Mouse (Mus musculus): ENCODE measurements at regions not wholly inside any gene's neighbourhood (a gene's known extent, or its start where the extent isn't known, plus 50 kb on each side); places are given as distances from the start of the nearest gene placed in this dataset.
A peak's percentile ranks its signal among the peaks of the same experiment; 100 is the strongest.

GRCm38 (mm10) chr4:4708261-4708660 lies 84.9 kb downstream of the Impad1 start:
- Histone ChIP-seq H3K4me3 (replicated peaks) (no peak overlapping the region), H3K9ac (no peak overlapping the region), H3K36me3 (no peaks in the 10 kb centered on the region), H3K9me3 (no peaks in the 10 kb centered on the region), H3K27ac (no peak overlapping the region), H3K4me1 (replicated peaks) (no peaks in the 10 kb centered on the region), H3K27me3 (replicated peaks) (no peaks in the 10 kb centered on the region), H3K4me2 (replicated peaks) (no peak overlapping the region)
- WGBS = 8% methylated on average over 3 of the region's 3 CpGs
- no peak for ATAC-seq

- H3K27ac ChIP-seq = no peak overlapping the region
- H3K9me3 ChIP-seq = no peaks in the 10 kb centered on the region
- H3K27me3 ChIP-seq (replicated peaks) = no peaks in the 10 kb centered on the region
- 75% methylated on average over 2 of the region's 2 CpGs for WGBS
- no peak for ATAC-seq
- H3K4me3 ChIP-seq (replicated peaks) = no peak overlapping the region
- no peak overlapping the region for H3K4me2 ChIP-seq (replicated peaks)
- H3K4me1 ChIP-seq (replicated peaks) = no peaks in the 10 kb centered on the region
- no peaks in the 10 kb centered on the region for H3K36me3 ChIP-seq
- H3K9ac ChIP-seq = no peak overlapping the region
Observed at GRCm38 (mm10) chr4:4699102-4699501, 94.1 kb downstream of the Impad1 start.

GRCm38 (mm10) chr4:4695413-4695812 lies 97.7 kb downstream of the Impad1 start:
- H3K4me3 ChIP-seq (replicated peaks) = no peak overlapping the region
- H3K27me3 ChIP-seq (replicated peaks) = no peaks in the 10 kb centered on the region
- no peaks in the 10 kb centered on the region for H3K9me3 ChIP-seq
- H3K9ac ChIP-seq = no peak overlapping the region
- no peak overlapping the region for H3K27ac ChIP-seq
- H3K4me2 ChIP-seq (replicated peaks) = no peak overlapping the region
- no peaks in the 10 kb centered on the region for H3K36me3 ChIP-seq
- 48% methylated on average over 1 of the region's 1 CpGs for WGBS
- no peak for ATAC-seq
- H3K4me1 ChIP-seq (replicated peaks) = no peaks in the 10 kb centered on the region

- Histone ChIP-seq H3K9me3 (no peaks in the 10 kb centered on the region), H3K27me3 (replicated peaks) (no peaks in the 10 kb centered on the region), H3K9ac (no peak overlapping the region), H3K4me1 (replicated peaks) (no peaks in the 10 kb centered on the region), H3K36me3 (no peaks in the 10 kb centered on the region), H3K4me3 (replicated peaks) (no peak overlapping the region), H3K27ac (no peak overlapping the region), H3K4me2 (replicated peaks) (no peak overlapping the region)
- no peak for ATAC-seq
- 22% methylated on average over 4 of the region's 4 CpGs for WGBS
Observed at GRCm38 (mm10) chr4:4686920-4687319, 106.2 kb downstream of the Impad1 start.

- no peaks in the 10 kb centered on the region for H3K9me3 ChIP-seq
- H3K4me2 ChIP-seq (replicated peaks) = no peak overlapping the region
- ATAC-seq = peak; percentile 66
- H3K36me3 ChIP-seq = no peaks in the 10 kb centered on the region
- H3K27ac ChIP-seq = no peak overlapping the region
- H3K4me3 ChIP-seq (replicated peaks) = no peak overlapping the region
- no peaks in the 10 kb centered on the region for H3K27me3 ChIP-seq (replicated peaks)
- no peaks in the 10 kb centered on the region for H3K4me1 ChIP-seq (replicated peaks)
- no peak overlapping the region for H3K9ac ChIP-seq
Observed at GRCm38 (mm10) chr4:4674607-4675006, 118.5 kb downstream of the Impad1 start.

- H3K9me3 ChIP-seq = no peaks in the 10 kb centered on the region
- no peak overlapping the region for H3K4me3 ChIP-seq (replicated peaks)
- H3K27me3 ChIP-seq (replicated peaks) = no peaks in the 10 kb centered on the region
- no peak overlapping the region for H3K4me2 ChIP-seq (replicated peaks)
- peak; percentile 55; the same call in 1 of the 2 replicates for ATAC-seq
- WGBS = 34% methylated on average over 1 of the region's 1 CpGs
- H3K4me1 ChIP-seq (replicated peaks) = no peaks in the 10 kb centered on the region
- no peak overlapping the region for H3K9ac ChIP-seq
- H3K27ac ChIP-seq = no peak overlapping the region
- H3K36me3 ChIP-seq = no peaks in the 10 kb centered on the region
Observed at GRCm38 (mm10) chr4:4650251-4650650, 142.9 kb downstream of the Impad1 start.

GRCm38 (mm10) chr4:4645264-4645663 lies 147.9 kb downstream of the Impad1 start:
- Histone ChIP-seq H3K27me3 (replicated peaks) (no peaks in the 10 kb centered on the region), H3K4me3 (replicated peaks) (no peak overlapping the region), H3K36me3 (no peaks in the 10 kb centered on the region), H3K9me3 (no peaks in the 10 kb centered on the region), H3K27ac (no peak overlapping the region), H3K4me2 (replicated peaks) (no peak overlapping the region), H3K4me1 (replicated peaks) (no peaks in the 10 kb centered on the region), H3K9ac (no peak overlapping the region)
- no peak for ATAC-seq
- WGBS = 92% methylated on average over 1 of the region's 1 CpGs

GRCm38 (mm10) chr4:4636258-4636657 lies 156.9 kb downstream of the Impad1 start:
- Histone ChIP-seq H3K4me2 (replicated peaks) (no peak overlapping the region), H3K9me3 (no peaks in the 10 kb centered on the region), H3K9ac (no peak overlapping the region), H3K27ac (no peak overlapping the region), H3K36me3 (no peaks in the 10 kb centered on the region), H3K27me3 (replicated peaks) (no peaks in the 10 kb centered on the region), H3K4me3 (replicated peaks) (no peak overlapping the region), H3K4me1 (replicated peaks) (no peaks in the 10 kb centered on the region)
- ATAC-seq = no peak

GRCm38 (mm10) chr4:4635856-4636255 lies 157.3 kb downstream of the Impad1 start:
- no peak overlapping the region for H3K9ac ChIP-seq
- H3K4me2 ChIP-seq (replicated peaks) = no peak overlapping the region
- no peak overlapping the region for H3K27ac ChIP-seq
- H3K27me3 ChIP-seq (replicated peaks) = no peaks in the 10 kb centered on the region
- no peaks in the 10 kb centered on the region for H3K36me3 ChIP-seq
- H3K4me3 ChIP-seq (replicated peaks) = no peak overlapping the region
- no peaks in the 10 kb centered on the region for H3K4me1 ChIP-seq (replicated peaks)
- 27% methylated on average over 1 of the region's 1 CpGs for WGBS
- H3K9me3 ChIP-seq = no peaks in the 10 kb centered on the region
- no peak for ATAC-seq

- no peak overlapping the region for H3K4me2 ChIP-seq (replicated peaks)
- H3K27ac ChIP-seq = no peak overlapping the region
- H3K27me3 ChIP-seq (replicated peaks) = no peaks in the 10 kb centered on the region
- no peak overlapping the region for H3K4me3 ChIP-seq (replicated peaks)
- H3K9ac ChIP-seq = no peak overlapping the region
- H3K9me3 ChIP-seq = no peaks in the 10 kb centered on the region
- no peaks in the 10 kb centered on the region for H3K4me1 ChIP-seq (replicated peaks)
- WGBS = 33% methylated on average over 6 of the region's 6 CpGs
- no peaks in the 10 kb centered on the region for H3K36me3 ChIP-seq
- no peak for ATAC-seq
Observed at GRCm38 (mm10) chr4:4635338-4635737, 157.8 kb downstream of the Impad1 start.

GRCm38 (mm10) chr4:4634646-4635045 lies 158.5 kb downstream of the Impad1 start:
- H3K9ac ChIP-seq = no peak overlapping the region
- ATAC-seq = no peak
- H3K9me3 ChIP-seq = no peaks in the 10 kb centered on the region
- no peaks in the 10 kb centered on the region for H3K36me3 ChIP-seq
- no peaks in the 10 kb centered on the region for H3K27me3 ChIP-seq (replicated peaks)
- H3K4me3 ChIP-seq (replicated peaks) = no peak overlapping the region
- H3K4me1 ChIP-seq (replicated peaks) = no peaks in the 10 kb centered on the region
- H3K27ac ChIP-seq = no peak overlapping the region
- H3K4me2 ChIP-seq (replicated peaks) = no peak overlapping the region
- WGBS = 52% methylated on average over 3 of the region's 3 CpGs

GRCm38 (mm10) chr4:4630750-4631149 lies 162.4 kb downstream of the Impad1 start:
- Histone ChIP-seq H3K9me3 (no peaks in the 10 kb centered on the region), H3K27ac (no peak overlapping the region), H3K9ac (no peak overlapping the region), H3K36me3 (no peaks in the 10 kb centered on the region), H3K4me2 (replicated peaks) (no peak overlapping the region), H3K4me3 (replicated peaks) (no peak overlapping the region), H3K4me1 (replicated peaks) (no peaks in the 10 kb centered on the region), H3K27me3 (replicated peaks) (no peaks in the 10 kb centered on the region)
- ATAC-seq = no peak
- WGBS = 19% methylated on average over 2 of the region's 2 CpGs

- H3K27me3 ChIP-seq (replicated peaks) = no peaks in the 10 kb centered on the region
- no peak overlapping the region for H3K27ac ChIP-seq
- H3K4me2 ChIP-seq (replicated peaks) = no peak overlapping the region
- WGBS = 35% methylated on average over 1 of the region's 1 CpGs
- ATAC-seq = no peak
- H3K9ac ChIP-seq = no peak overlapping the region
- no peak overlapping the region for H3K4me3 ChIP-seq (replicated peaks)
- no peaks in the 10 kb centered on the region for H3K4me1 ChIP-seq (replicated peaks)
- H3K9me3 ChIP-seq = no peaks in the 10 kb centered on the region
- no peaks in the 10 kb centered on the region for H3K36me3 ChIP-seq
Observed at GRCm38 (mm10) chr4:4629251-4629650, 163.9 kb downstream of the Impad1 start.

GRCm38 (mm10) chr4:4623840-4624239 lies 169.3 kb downstream of the Impad1 start:
- no peak for ATAC-seq
- no peaks in the 10 kb centered on the region for H3K27me3 ChIP-seq (replicated peaks)
- H3K4me2 ChIP-seq (replicated peaks) = no peak overlapping the region
- no peaks in the 10 kb centered on the region for H3K4me1 ChIP-seq (replicated peaks)
- WGBS = 78% methylated on average over 3 of the region's 3 CpGs
- no peak overlapping the region for H3K9ac ChIP-seq
- H3K4me3 ChIP-seq (replicated peaks) = no peak overlapping the region
- no peaks in the 10 kb centered on the region for H3K9me3 ChIP-seq
- no peak overlapping the region for H3K27ac ChIP-seq
- H3K36me3 ChIP-seq = no peaks in the 10 kb centered on the region

Measured in intestine, embryonic 15.5 days (tissue).